Comparison of ENCODE assay signal across 21 mouse cellular contexts in the genomic region with DNA sequence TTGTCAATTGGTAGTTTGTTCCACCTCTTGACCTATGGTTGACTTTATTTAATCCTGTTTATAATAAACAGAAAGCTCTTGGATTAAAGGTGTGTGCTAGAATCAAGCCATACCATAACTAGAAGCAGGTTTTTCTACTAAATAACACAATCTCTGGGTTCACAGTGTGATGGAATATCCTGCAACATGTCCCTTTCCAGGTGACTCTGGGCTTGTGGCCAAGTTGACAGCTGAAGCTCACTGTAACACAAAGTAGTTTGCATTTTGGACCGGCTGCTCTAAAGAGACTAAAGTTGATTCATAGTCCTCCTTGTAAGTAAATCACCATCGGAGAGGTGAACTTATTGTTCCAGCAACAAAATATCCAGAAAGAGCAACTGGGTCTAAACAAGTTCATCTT.
DNase-seq lines count a peak whose midpoint lies in the region; ATAC-seq and TF ChIP-seq lines count a peak whose summit lies in the region.
"Had no signal": no experiment of that assay in that cellular context is flagged by ENCODE, and none has a peak within 500 bp of the region (broad histone marks: within the 10 kb centered on the region; RNA-seq: fewer than 3 reads in every experiment).

No protein-coding gene starts in this region.

- no peak overlapping the region for H3K9ac ChIP-seq in kidney, embryonic 15.5 days
- H3K9ac ChIP-seq in midbrain, postnatal 0 days (replicated peaks; ENCODE audit: low read length, poor library complexity, severe bottlenecking), result no peak overlapping the region
- no peak overlapping the region for H3K9ac ChIP-seq in midbrain, embryonic 16.5 days (ENCODE audit: low read depth, low read length)
- H3K9ac ChIP-seq: forebrain, embryonic 13.5 days; limb, embryonic 13.5 days; liver, embryonic 13.5 days; lung, embryonic 14.5 days had no signal

- H3K4me1 ChIP-seq in kidney, embryonic 15.5 days, result 0 out of 2 replicates have a peak, but pooled peaks cover 3% of the 10 kb centered on the region
- H3K4me1 ChIP-seq in midbrain, postnatal 0 days (ENCODE audit: insufficient read depth, low read length), result no peaks in the 10 kb centered on the region
- no peaks in the 10 kb centered on the region for H3K4me1 ChIP-seq in midbrain, embryonic 16.5 days (ENCODE audit: control insufficient read depth, insufficient read depth, low read length)
- H3K4me1 ChIP-seq: forebrain, embryonic 13.5 days; limb, embryonic 13.5 days; liver, embryonic 13.5 days had no signal

- no peaks in the 10 kb centered on the region for H3K9me3 ChIP-seq in kidney, embryonic 15.5 days (replicated peaks)
- no peaks in the 10 kb centered on the region for H3K9me3 ChIP-seq in midbrain, postnatal 0 days (ENCODE audit: low read length)
- H3K9me3 ChIP-seq in midbrain, embryonic 16.5 days (replicated peaks; ENCODE audit: control insufficient read depth, low read length, poor library complexity, severe bottlenecking), result no peaks in the 10 kb centered on the region
- H3K9me3 ChIP-seq: forebrain, embryonic 13.5 days; limb, embryonic 13.5 days; liver, embryonic 13.5 days had no signal

- TF ChIP-seq CTCF in midbrain, postnatal 0 days (IDR thresholded peaks at IDR 0.05), result no peak

- H3K27ac ChIP-seq in kidney, embryonic 15.5 days, result no peak overlapping the region
- H3K27ac ChIP-seq in midbrain, postnatal 0 days (ENCODE audit: low read depth, low read length), result no peak overlapping the region
- no peak overlapping the region for H3K27ac ChIP-seq in midbrain, embryonic 16.5 days (ENCODE audit: low read length)
- H3K27ac ChIP-seq: forebrain, embryonic 13.5 days; heart, adult 2 months; limb, embryonic 13.5 days; liver, embryonic 13.5 days had no signal

- no peak for ATAC-seq in kidney, embryonic 15.5 days (replicated peaks; ENCODE audit: low FRiP score)
- no peak for ATAC-seq in midbrain, postnatal 0 days (ENCODE audit: low FRiP score)
- ATAC-seq in midbrain, embryonic 16.5 days, result no peak
- ATAC-seq: forebrain, embryonic 13.5 days; hindbrain, embryonic 16.5 days; intestine, postnatal 0 days had no signal

- WGBS in kidney, embryonic 15.5 days, result 61% methylated on average over 2 of the region's 2 CpGs
- 85% methylated on average over 2 of the region's 2 CpGs for WGBS in midbrain, postnatal 0 days
- 75% methylated on average over 2 of the region's 2 CpGs for WGBS in midbrain, embryonic 16.5 days

- H3K4me2 ChIP-seq in kidney, embryonic 15.5 days, result no peak overlapping the region
- H3K4me2 ChIP-seq in midbrain, postnatal 0 days (ENCODE audit: low read depth, low read length, poor library complexity, severe bottlenecking), result no peak overlapping the region
- no peak overlapping the region for H3K4me2 ChIP-seq in midbrain, embryonic 16.5 days (ENCODE audit: low read length)
- H3K4me2 ChIP-seq: forebrain, embryonic 13.5 days; limb, embryonic 13.5 days; liver, embryonic 13.5 days; lung, embryonic 14.5 days had no signal

- H3K4me3 ChIP-seq in kidney, embryonic 15.5 days (replicated peaks), result no peak overlapping the region
- no peak overlapping the region for H3K4me3 ChIP-seq in midbrain, postnatal 0 days (ENCODE audit: low read depth, low read length)
- H3K4me3 ChIP-seq in midbrain, embryonic 16.5 days (ENCODE audit: low read depth, low read length), result no peak overlapping the region
- H3K4me3 ChIP-seq: erythroblast, embryonic 14.5 days; forebrain, embryonic 13.5 days; heart, adult 2 months; limb, embryonic 13.5 days; liver, embryonic 13.5 days had no signal

- DNase-seq in kidney, postnatal 14 days, result peak; percentile 12
- peak; percentile 46 for DNase-seq in midbrain, postnatal 0 days (ENCODE audit: low spot score)
- DNase-seq in cerebellum, adult 8-10 months, result peak; percentile 39
- DNase-seq in cerebellum, postnatal 25 days, result peak; percentile 70 to 87
- no peak for DNase-seq in adrenal gland, postnatal 4 days (ENCODE audit: low spot score in 2 of 2)
- DNase-seq: adrenal gland, adult 2 months; gastrocnemius, postnatal 14 days; heart, adult 2 months; heart, postnatal 4 days; liver, embryonic 13.5 days; lung, embryonic 14.5 days; lung, postnatal 4 days; retina, postnatal 1 day; thymus, postnatal 25 days had no signal

- H3K36me3 ChIP-seq in kidney, embryonic 15.5 days, result no peaks in the 10 kb centered on the region
- H3K36me3 ChIP-seq in midbrain, postnatal 0 days (ENCODE audit: insufficient read depth, low read length), result no peaks in the 10 kb centered on the region
- no peaks in the 10 kb centered on the region for H3K36me3 ChIP-seq in midbrain, embryonic 16.5 days (ENCODE audit: control insufficient read depth, insufficient read depth, low read length)
- H3K36me3 ChIP-seq: limb, embryonic 13.5 days; liver, embryonic 13.5 days had no signal

- H3K27me3 ChIP-seq in kidney, embryonic 15.5 days, result no peaks in the 10 kb centered on the region
- H3K27me3 ChIP-seq in midbrain, postnatal 0 days (ENCODE audit: insufficient read depth, low read length), result no peaks in the 10 kb centered on the region
- no peaks in the 10 kb centered on the region for H3K27me3 ChIP-seq in midbrain, embryonic 16.5 days (ENCODE audit: control insufficient read depth, insufficient read depth, low read depth, low read length)
- H3K27me3 ChIP-seq: forebrain, embryonic 13.5 days; limb, embryonic 13.5 days; liver, embryonic 13.5 days had no signal

Comparison
In these comparisons a context has a peak if more than half of its experiments do, and no peak if none do; other contexts are left out.
1. DNase-seq: peak in kidney, postnatal 14 days (single experiment), midbrain, postnatal 0 days (single experiment), cerebellum, adult 8-10 months (single experiment) and cerebellum, postnatal 25 days (2 of 2); none in adrenal gland, postnatal 4 days (0 of 2).